Mouse (Mus musculus) CH12.LX (cell line): ENCODE results near the gene Wwc2. TPM values are rescaled to one million over a fixed set of nuclear protein-coding genes. Genes with fewer than 3 reads are reported as not detected.

ENCODE experiments used
- DNase-seq: peaks from one replicate; pipeline ENCODE4 v3.0.0-alpha.2; 2013; ENCODE audit errors: extremely low read depth
- H3K27ac ChIP-seq: 2 replicates; pipeline ENCODE4 v1.5.1; 2012; ENCODE audit warnings: low read depth, mild to moderate bottlenecking, control low read depth, moderate library complexity; ENCODE audit not compliant: insufficient read depth
- H3K27me3 ChIP-seq: replicated peaks from 2 replicates; pipeline ENCODE3; 2012; ENCODE audit warnings: inconsistent platforms
- H3K36me3 ChIP-seq, 2 experiments: replicated peaks in 1 of 2; 2 replicates each; pipeline versions ENCODE3 to v1.6.1; 2012; ENCODE audit warnings: inconsistent platforms in 1 of 2, low read length in 1 of 2, mild to moderate bottlenecking in 1 of 2, mixed read lengths in 1 of 2, moderate library complexity in 1 of 2; ENCODE audit not compliant: control insufficient read depth in 1 of 2, insufficient read depth in 1 of 2
- H3K4me1 ChIP-seq, 2 experiments: 2 replicates each; pipeline ENCODE4 v1.6.1; 2012; ENCODE audit warnings: inconsistent platforms in 1 of 2, moderate library complexity in 1 of 2; ENCODE audit not compliant: insufficient read depth in 2 of 2, control insufficient read depth in 1 of 2
- H3K4me2 ChIP-seq: 2 replicates; pipeline ENCODE4 v1.6.1; 2012; ENCODE audit warnings: low read depth, mild to moderate bottlenecking, control low read depth; ENCODE audit not compliant: poor library complexity, insufficient read depth, severe bottlenecking
- H3K4me3 ChIP-seq, 3 experiments: fragments of 150-350 bp in 1 of 3; sonication (generic) in 1 of 3; replicated peaks in 1 of 3; 2 replicates each; pipeline versions ENCODE3 to v1.5.1; 2011 to 2012; ENCODE audit warnings: low read depth in 2 of 3, low read length in 2 of 3, mild to moderate bottlenecking in 2 of 3, moderate library complexity in 2 of 3, control low read depth in 1 of 3, improper control_type of control experiment in 1 of 3, inconsistent platforms in 1 of 3, mixed read lengths in 1 of 3; ENCODE audit not compliant: poor library complexity in 1 of 3
- H3K79me2 ChIP-seq: replicated peaks from 2 replicates; pipeline ENCODE4 v1.6.1; 2012; ENCODE audit warnings: mild to moderate bottlenecking, moderate library complexity; ENCODE audit not compliant: control insufficient read depth, poor library complexity, insufficient read depth, severe bottlenecking; ENCODE audit errors: extremely low read depth
- H3K9ac ChIP-seq: 2 replicates; pipeline ENCODE4 v1.6.1; 2012; ENCODE audit warnings: low read depth, mild to moderate bottlenecking, control low read depth, moderate library complexity; ENCODE audit not compliant: insufficient read depth
- H3K9me3 ChIP-seq: replicated peaks from 2 replicates; pipeline ENCODE3; 2012; ENCODE audit warnings: low read length, inconsistent platforms, mixed read lengths
- BHLHE40 ChIP-seq: IDR thresholded peaks from 2 replicates; pipeline ENCODE4 v1.6.1; 2011; ENCODE audit warnings: mild to moderate bottlenecking, low read depth, low read length, improper control_type of control experiment
- CHD1 ChIP-seq: IDR thresholded peaks from 2 replicates; pipeline ENCODE4 v1.6.1; 2012; ENCODE audit warnings: low read depth, low read length, improper control_type of control experiment, inconsistent platforms
- CHD2 ChIP-seq: IDR thresholded peaks from 2 replicates; pipeline ENCODE4 v1.6.1; 2011; ENCODE audit warnings: low read length, improper control_type of control experiment
- CTCF ChIP-seq, 2 experiments: IDR thresholded peaks in 1 of 2; conservative IDR thresholded peaks in 1 of 2; 2 replicates each; pipeline ENCODE4 v1.5.1; 2011 to 2012; ENCODE audit warnings: low read depth in 2 of 2, low read length in 2 of 2, improper control_type of control experiment in 1 of 2, inconsistent platforms in 1 of 2, mild to moderate bottlenecking in 1 of 2, moderate library complexity in 1 of 2
- E2F4 ChIP-seq: IDR thresholded peaks from 2 replicates; pipeline ENCODE4 v1.6.1; 2011; ENCODE audit warnings: low read depth, low read length, improper control_type of control experiment; ENCODE audit not compliant: insufficient replicate concordance
- ELF1 ChIP-seq: IDR thresholded peaks from 2 replicates; pipeline ENCODE4 v1.6.1; 2014; ENCODE audit warnings: low read depth, mild to moderate bottlenecking, inconsistent platforms, low read length, improper control_type of control experiment
- ETS1 ChIP-seq: conservative IDR thresholded peaks from 2 replicates; pipeline ENCODE4 v1.6.1; 2012; ENCODE audit warnings: low read depth, mild to moderate bottlenecking, inconsistent platforms, low read length, improper control_type of control experiment, moderate library complexity
- HCFC1 ChIP-seq: IDR thresholded peaks from 2 replicates; pipeline ENCODE4 v1.6.1; 2012; ENCODE audit warnings: low read depth, mild to moderate bottlenecking, inconsistent platforms, low read length, improper control_type of control experiment
- IRF4 ChIP-seq: IDR thresholded peaks from 2 replicates; pipeline ENCODE4 v1.6.1; 2014; ENCODE audit warnings: low read depth, mild to moderate bottlenecking, inconsistent platforms, low read length, improper control_type of control experiment
- JUN ChIP-seq: IDR thresholded peaks from 2 replicates; pipeline ENCODE4 v1.6.1; 2011; ENCODE audit warnings: low read depth, mild to moderate bottlenecking, low read length, improper control_type of control experiment, moderate library complexity; ENCODE audit not compliant: insufficient read depth
- KAT2A ChIP-seq: IDR thresholded peaks from 2 replicates; pipeline ENCODE4 v1.6.1; 2012; ENCODE audit warnings: low read length, improper control_type of control experiment, inconsistent platforms; ENCODE audit not compliant: insufficient replicate concordance
- MAFK ChIP-seq: IDR thresholded peaks from 2 replicates; pipeline ENCODE4 v1.6.1; 2011; ENCODE audit warnings: low read length, improper control_type of control experiment; ENCODE audit not compliant: insufficient replicate concordance
- MAZ ChIP-seq: IDR thresholded peaks from 2 replicates; pipeline ENCODE4 v1.6.1; 2012; ENCODE audit warnings: low read depth, mild to moderate bottlenecking, inconsistent platforms, low read length, improper control_type of control experiment, moderate library complexity
- MYC ChIP-seq: IDR thresholded peaks from 2 replicates; pipeline ENCODE4 v1.6.1; 2011; ENCODE audit warnings: low read depth, mild to moderate bottlenecking, improper control_type of control experiment, low read length
- POLR2AphosphoS2 ChIP-seq: IDR thresholded peaks from 2 replicates; pipeline ENCODE4 v1.6.1; 2011; ENCODE audit warnings: low read depth, low read length, improper control_type of control experiment
- RAD21 ChIP-seq: IDR thresholded peaks from 2 replicates; pipeline ENCODE4 v1.6.1; 2011; ENCODE audit warnings: low read depth, mild to moderate bottlenecking, low read length, improper control_type of control experiment, moderate library complexity
- RCOR1 ChIP-seq: conservative IDR thresholded peaks from 2 replicates; pipeline ENCODE4 v1.6.1; 2012; ENCODE audit warnings: low read depth, mild to moderate bottlenecking, inconsistent platforms, low read length, improper control_type of control experiment
- SIN3A ChIP-seq: IDR thresholded peaks from 2 replicates; pipeline ENCODE4 v1.6.1; 2012; ENCODE audit warnings: low read length, improper control_type of control experiment, inconsistent platforms
- TCF12 ChIP-seq: IDR thresholded peaks from 2 replicates; pipeline ENCODE4 v1.6.1; 2014; ENCODE audit warnings: low read depth, mild to moderate bottlenecking, inconsistent platforms, low read length, improper control_type of control experiment
- ZNF384 ChIP-seq: IDR thresholded peaks from 2 replicates; pipeline ENCODE4 v1.6.1; 2012; ENCODE audit warnings: low read depth, low read length, improper control_type of control experiment, inconsistent platforms
- dilution Hi-C: fragments of 300-500 bp; cut with MboI; formaldehyde crosslinking; loops from 2 replicates; pipeline ENCODE4 v1.14.3; 2020; ENCODE audit warnings: low sequenced_read_pairs; ENCODE audit not compliant: extremely low pct_unique_long_range_greater_than_20kb, extremely low pct_ligation_motif_present
- in situ Hi-C: fragments of 300-500 bp; cut with MboI; formaldehyde crosslinking; loops from 3 replicates; pipeline ENCODE4 v1.14.3; 2019; ENCODE audit warnings: low sequenced_read_pairs, low pct_ligation_motif_present, low pct_unique_long_range_greater_than_20kb, mixed read lengths
- polyA plus RNA-seq: library from polyadenylated mRNA; unstranded; fragments of >175 nt; gene quantifications from 2 replicates; pipeline ENCODE4 v1.2.1, GENCODE M21; 2012; ENCODE audit warnings: low read depth; ENCODE audit not compliant: insufficient read length
- total RNA-seq, 2 experiments: library from RNA; depleted of rRNA; stranded (reverse); fragments of 300-350 nt in 1 of 2; fragments of >200 nt in 1 of 2; gene quantifications; 2 replicates each; pipeline ENCODE4 v1.2.3; 2012 to 2014

Gene Wwc2
- total and polyA plus RNA-seq, 3 experiments: 0.04 to 1.1 (median 0.32) TPM

GRCm38 (mm10) chr8:47851824-47852502 is 138.8 kb downstream of the Wwc2 start:
- no peak for TF ChIP-seq RAD21
- TF ChIP-seq ZNF384: no peak
- no peak for TF ChIP-seq JUN
- TF ChIP-seq, all 38 proteins: peak for 0
- dilution Hi-C loops: no loop called here
- no peak overlapping the region for H3K4me2 ChIP-seq
- H3K9ac ChIP-seq: no peak overlapping the region
- DNase-seq: no peak
- no peaks in the 10 kb centered on the region for H3K27me3 ChIP-seq
- H3K79me2 ChIP-seq: no peaks in the 10 kb centered on the region
- peaks cover 0 to 9% of the 10 kb centered on the region in 2 experiments; a peak in 2 of 4 replicates for H3K4me1 ChIP-seq
- peak overlapping the region in 1 of 3 experiments; percentile 28 for H3K4me3 ChIP-seq
- in situ Hi-C loops: loop anchor here (25.0 kb wide), 1 partner anchor 160 kb away; no protein-coding TSS in a partner anchor
- no peaks in the 10 kb centered on the region for H3K9me3 ChIP-seq
- no peak overlapping the region for H3K27ac ChIP-seq
- peaks cover 0 to 2% of the 10 kb centered on the region in 2 experiments for H3K36me3 ChIP-seq

DNA sequence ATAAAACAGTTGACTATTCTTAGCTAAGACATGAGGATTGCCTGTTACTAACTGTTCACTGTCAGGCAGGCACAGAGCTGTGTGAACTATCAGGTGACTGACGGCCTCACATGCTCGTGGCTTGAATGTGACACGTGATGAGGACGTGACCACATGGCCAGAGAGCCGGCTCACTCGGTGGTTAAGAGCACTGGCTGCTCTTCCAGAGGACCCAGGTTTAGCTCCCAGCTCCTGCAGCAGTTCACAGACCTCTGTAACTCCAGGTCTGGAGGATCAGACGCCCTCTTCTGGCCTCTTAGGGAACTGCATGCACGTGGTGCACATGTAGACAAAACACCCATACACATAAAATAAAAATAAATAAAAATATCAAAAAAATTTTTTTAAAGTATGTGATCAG is 140.9 kb downstream of the Wwc2 start:
- H3K27ac ChIP-seq: no peak overlapping the region
- peaks cover 0 to 2% of the 10 kb centered on the region in 2 experiments for H3K36me3 ChIP-seq
- H3K9ac ChIP-seq: no peak overlapping the region
- no peaks in the 10 kb centered on the region for H3K9me3 ChIP-seq
- H3K27me3 ChIP-seq: no peaks in the 10 kb centered on the region
- no peak overlapping the region for H3K4me2 ChIP-seq
- TF ChIP-seq CTCF (conservative IDR thresholded peaks at IDR 0.05 in 1 of 2, IDR thresholded peaks at IDR 0.05 in 1 of 2; ENCODE audit: low read depth in 2 of 2, low read length in 2 of 2) (peak in 1 of 2 experiments; percentile 13; a peak in 2 of 4 replicates), POLR2AphosphoS2 (no peak)
- no peak for DNase-seq
- dilution Hi-C loops (no loop called here), in situ Hi-C loops (loop anchor here (25.0 kb wide), 1 partner anchor 162 kb away; no protein-coding TSS in a partner anchor)
- peaks cover 0 to 9% of the 10 kb centered on the region in 2 experiments; a peak in 2 of 4 replicates for H3K4me1 ChIP-seq
- H3K4me3 ChIP-seq: no peak overlapping the region
- no peaks in the 10 kb centered on the region for H3K79me2 ChIP-seq

- H3K4me2 ChIP-seq: no peak overlapping the region
- DNase-seq: no peak
- H3K4me3 ChIP-seq: no peak overlapping the region
- TF ChIP-seq SIN3A (no peak), MYC (no peak), MAZ (no peak), HCFC1 (no peak), TCF12 (no peak), ELF1 (no peak), POLR2AphosphoS2 (no peak), ETS1 (no peak), CTCF (conservative IDR thresholded peaks at IDR 0.05 in 1 of 2, IDR thresholded peaks at IDR 0.05 in 1 of 2; ENCODE audit: low read depth in 2 of 2, low read length in 2 of 2) (no peak), E2F4 (no peak), CHD1 (no peak), IRF4 (no peak), KAT2A (no peak), MAFK (no peak), BHLHE40 (no peak), RCOR1 (no peak), CHD2 (no peak)
- no peak overlapping the region for H3K9ac ChIP-seq
- H3K27me3 ChIP-seq: no peaks in the 10 kb centered on the region
- H3K36me3 ChIP-seq: peaks cover 0 to 2% of the 10 kb centered on the region in 2 experiments
- no peaks in the 10 kb centered on the region for H3K79me2 ChIP-seq
- dilution Hi-C loops: no loop called here
- in situ Hi-C loops: no loop called here
- peaks cover 0 to 9% of the 10 kb centered on the region in 2 experiments; a peak in 2 of 4 replicates for H3K4me1 ChIP-seq
- no peaks in the 10 kb centered on the region for H3K9me3 ChIP-seq
- H3K27ac ChIP-seq: no peak overlapping the region
Measured at GRCm38 (mm10) chr8:47847931-47848330, 142.8 kb downstream of the Wwc2 start.
